Mouse (Mus musculus): Measurements from ENCODE around the gene Srgap2. TPM values are rescaled to one million over a fixed set of nuclear protein-coding genes. Genes with fewer than 3 reads are reported as not detected.

Gene Srgap2
- polyA plus RNA-seq, 1 experiment, result 0.38 TPM

DNA sequence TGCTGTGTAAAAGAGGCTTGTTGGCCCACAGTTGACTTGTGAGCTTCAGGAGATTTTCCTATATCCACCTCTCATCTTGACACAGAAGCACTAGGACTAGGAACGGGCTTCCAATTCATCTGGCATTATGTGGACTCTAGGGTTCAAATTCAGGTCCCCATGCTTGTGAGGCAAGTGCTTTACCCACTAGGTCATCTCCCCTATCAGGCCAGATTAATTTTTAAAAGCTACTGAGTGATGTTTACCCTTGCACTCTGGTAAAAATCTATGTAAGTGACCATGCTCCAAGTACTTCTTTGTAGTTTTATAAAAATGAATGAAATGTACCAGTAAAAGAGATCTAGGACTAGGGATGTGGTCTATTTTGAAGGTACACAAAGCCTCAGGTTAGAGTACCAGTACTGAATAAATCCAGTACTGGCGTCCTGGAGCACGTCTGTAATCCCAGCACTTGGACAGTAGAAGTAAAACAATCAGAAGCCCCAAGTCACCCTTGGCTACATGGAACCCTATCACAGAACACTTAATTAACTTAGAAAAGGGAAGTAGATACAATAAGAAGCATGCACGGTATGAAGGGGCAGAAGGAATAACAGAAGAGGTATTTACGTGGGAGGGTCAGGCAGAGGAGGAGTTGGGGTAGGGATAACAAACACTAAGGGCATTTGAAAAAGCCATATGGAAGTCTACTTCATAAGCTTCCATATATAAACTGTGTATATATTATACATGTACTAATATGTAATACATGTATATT is 40.9 kb downstream of the Srgap2 start:
- Histone ChIP-seq H3K9me3 (ENCODE audit: control insufficient read depth, low read length) (no peaks in the 10 kb centered on the region), H3K4me1 (ENCODE audit: control insufficient read depth) (no peaks in the 10 kb centered on the region), H3K27me3 (ENCODE audit: control insufficient read depth) (no peaks in the 10 kb centered on the region), H3K36me3 (ENCODE audit: control insufficient read depth) (no peaks in the 10 kb centered on the region), H3K4me3 (replicated peaks) (no peak overlapping the region)
- no peak for TF ChIP-seq GATA1 (IDR thresholded peaks at IDR 0.05; ENCODE audit: low read length)
- TF ChIP-seq TAL1 (IDR thresholded peaks at IDR 0.05; ENCODE audit: low read length), result no peak

GRCm38 (mm10) chr1:131482242-131482641 is 44.9 kb downstream of the Srgap2 start:
- H3K4me1 ChIP-seq (ENCODE audit: control insufficient read depth), result no peaks in the 10 kb centered on the region
- H3K36me3 ChIP-seq (ENCODE audit: control insufficient read depth), result no peaks in the 10 kb centered on the region
- no peak overlapping the region for H3K4me3 ChIP-seq (replicated peaks)
- no peaks in the 10 kb centered on the region for H3K9me3 ChIP-seq (ENCODE audit: control insufficient read depth, low read length)
- no peaks in the 10 kb centered on the region for H3K27me3 ChIP-seq (ENCODE audit: control insufficient read depth)
- TF ChIP-seq GATA1 (IDR thresholded peaks at IDR 0.05; ENCODE audit: low read length) (no peak), TAL1 (IDR thresholded peaks at IDR 0.05; ENCODE audit: low read length) (no peak)

DNA sequence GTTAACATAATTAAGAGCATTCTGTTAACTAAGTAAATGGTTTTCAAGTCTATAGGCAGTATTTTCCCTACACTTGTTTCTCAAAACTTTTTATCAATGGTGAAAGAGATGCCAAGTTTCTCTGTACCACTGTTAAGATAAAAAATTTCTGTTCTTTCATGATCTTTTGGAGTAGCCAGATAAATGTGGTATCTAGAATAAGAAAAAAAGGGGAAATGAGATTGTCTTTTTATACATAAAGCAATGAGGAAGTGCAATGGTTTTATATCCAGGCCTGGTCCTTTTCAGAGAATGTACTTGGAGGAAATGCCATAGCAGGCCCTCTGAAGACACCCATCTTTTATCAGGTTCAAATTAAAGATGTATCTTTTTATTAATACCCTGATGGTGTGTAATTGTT is 45.8 kb downstream of the Srgap2 start:
- TF ChIP-seq GATA1 (IDR thresholded peaks at IDR 0.05; ENCODE audit: low read length) (no peak), TAL1 (IDR thresholded peaks at IDR 0.05; ENCODE audit: low read length) (no peak)

GRCm38 (mm10) chr1:131478770-131479305 is 48.3 kb downstream of the Srgap2 start:
- Histone ChIP-seq H3K4me3 (replicated peaks) (no peak overlapping the region), H3K4me1 (ENCODE audit: control insufficient read depth) (no peaks in the 10 kb centered on the region), H3K9me3 (ENCODE audit: control insufficient read depth, low read length) (no peaks in the 10 kb centered on the region), H3K36me3 (ENCODE audit: control insufficient read depth) (no peaks in the 10 kb centered on the region), H3K27me3 (ENCODE audit: control insufficient read depth) (no peaks in the 10 kb centered on the region)
- TF ChIP-seq TAL1 (IDR thresholded peaks at IDR 0.05; ENCODE audit: low read length), result no peak
- no peak for TF ChIP-seq GATA1 (IDR thresholded peaks at IDR 0.05; ENCODE audit: low read length)

More for the DNA sequence above, 45.8 kb downstream of the Srgap2 start:
- no peak overlapping the region for H3K4me3 ChIP-seq (replicated peaks)
- no peaks in the 10 kb centered on the region for H3K27me3 ChIP-seq (ENCODE audit: control insufficient read depth)
- H3K4me1 ChIP-seq (ENCODE audit: control insufficient read depth), result no peaks in the 10 kb centered on the region
- H3K36me3 ChIP-seq (ENCODE audit: control insufficient read depth), result no peaks in the 10 kb centered on the region
- H3K9me3 ChIP-seq (ENCODE audit: control insufficient read depth, low read length), result no peaks in the 10 kb centered on the region

DNA sequence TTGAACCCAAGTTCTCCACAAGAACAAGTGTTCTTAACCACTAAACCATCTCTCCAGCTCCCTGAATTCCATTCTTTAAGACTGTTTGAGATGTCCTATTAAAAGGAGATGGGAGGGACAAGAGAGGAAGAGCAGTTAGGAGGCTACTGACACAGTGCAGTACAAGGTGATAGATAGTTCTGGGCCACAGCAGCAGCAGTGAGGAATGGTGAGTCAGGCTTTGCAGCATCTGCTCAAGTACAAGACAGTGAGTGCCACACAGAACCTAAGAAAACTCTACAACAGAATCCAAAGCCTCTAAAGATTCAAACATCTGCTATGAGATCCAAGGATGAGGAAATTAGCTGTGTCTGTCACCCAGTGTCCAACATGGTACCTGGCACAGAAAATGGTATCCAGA is 51.8 kb downstream of the Srgap2 start:
- Histone ChIP-seq H3K4me3 (replicated peaks) (no peak overlapping the region), H3K4me1 (ENCODE audit: control insufficient read depth) (peaks cover 8% of the 10 kb centered on the region), H3K36me3 (ENCODE audit: control insufficient read depth) (no peaks in the 10 kb centered on the region), H3K9me3 (ENCODE audit: control insufficient read depth, low read length) (no peaks in the 10 kb centered on the region), H3K27me3 (ENCODE audit: control insufficient read depth) (no peaks in the 10 kb centered on the region)
- TF ChIP-seq TAL1 (IDR thresholded peaks at IDR 0.05; ENCODE audit: low read length) (no peak), GATA1 (IDR thresholded peaks at IDR 0.05; ENCODE audit: low read length) (no peak)

DNA sequence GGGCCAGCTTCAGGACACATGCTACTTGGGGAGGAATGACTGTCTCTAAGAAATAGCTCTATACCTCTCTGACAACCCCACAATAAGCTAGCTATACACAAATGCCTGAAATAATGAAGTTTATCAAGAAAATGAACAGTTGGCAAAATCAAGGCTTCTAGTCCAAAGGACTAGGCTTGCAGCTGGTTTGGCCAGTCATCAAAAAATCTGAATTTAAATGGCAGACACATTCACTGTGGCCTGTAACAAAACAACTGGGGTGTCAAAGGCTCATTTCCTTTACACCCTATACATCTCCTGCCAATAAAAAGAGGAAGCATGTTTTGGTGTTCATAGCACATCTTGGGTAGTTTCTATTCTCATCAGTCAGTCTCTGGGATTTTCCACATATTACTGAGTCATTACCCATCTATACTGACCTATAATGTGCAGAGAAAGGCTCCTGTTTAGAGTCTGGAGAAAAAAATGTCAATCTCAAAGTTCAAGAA is 53.5 kb downstream of the Srgap2 start:
- H3K4me1 ChIP-seq (ENCODE audit: control insufficient read depth), result peaks cover 11% of the 10 kb centered on the region
- no peak for TF ChIP-seq TAL1 (IDR thresholded peaks at IDR 0.05; ENCODE audit: low read length)
- no peaks in the 10 kb centered on the region for H3K27me3 ChIP-seq (ENCODE audit: control insufficient read depth)
- no peaks in the 10 kb centered on the region for H3K36me3 ChIP-seq (ENCODE audit: control insufficient read depth)
- H3K9me3 ChIP-seq (ENCODE audit: control insufficient read depth, low read length), result no peaks in the 10 kb centered on the region
- no peak overlapping the region for H3K4me3 ChIP-seq (replicated peaks)

DNA sequence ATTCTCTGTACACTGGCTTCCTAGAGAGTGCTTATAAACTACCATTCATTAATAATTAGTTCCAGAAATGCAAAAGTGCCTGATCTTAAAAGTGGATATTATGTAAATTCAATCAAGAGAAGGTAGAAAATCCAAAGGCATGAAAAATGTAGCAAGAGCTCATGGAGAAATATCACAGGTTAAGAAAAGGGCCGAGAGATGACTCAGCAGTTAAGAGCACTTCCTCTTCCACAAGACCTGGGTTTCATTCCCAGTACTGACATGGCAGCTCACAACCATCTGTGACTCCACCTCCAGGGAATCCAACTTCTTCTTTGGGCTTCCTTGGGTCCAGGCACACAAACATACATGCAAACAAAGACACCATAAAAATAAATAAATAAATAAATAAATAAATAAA is 56.6 kb downstream of the Srgap2 start:
- peaks cover 11% of the 10 kb centered on the region for H3K4me1 ChIP-seq (ENCODE audit: control insufficient read depth)
- no peaks in the 10 kb centered on the region for H3K27me3 ChIP-seq (ENCODE audit: control insufficient read depth)
- H3K9me3 ChIP-seq (ENCODE audit: control insufficient read depth, low read length), result no peaks in the 10 kb centered on the region
- TF ChIP-seq GATA1 (IDR thresholded peaks at IDR 0.05; ENCODE audit: low read length) (no peak), TAL1 (IDR thresholded peaks at IDR 0.05; ENCODE audit: low read length) (no peak)
- no peaks in the 10 kb centered on the region for H3K36me3 ChIP-seq (ENCODE audit: control insufficient read depth)
- no peak overlapping the region for H3K4me3 ChIP-seq (replicated peaks)

GRCm38 (mm10) chr1:131465855-131466254 is 61.3 kb downstream of the Srgap2 start:
- no peak overlapping the region for H3K4me3 ChIP-seq (replicated peaks)
- no peaks in the 10 kb centered on the region for H3K27me3 ChIP-seq (ENCODE audit: control insufficient read depth)
- H3K9me3 ChIP-seq (ENCODE audit: control insufficient read depth, low read length), result no peaks in the 10 kb centered on the region
- no peak for TF ChIP-seq TAL1 (IDR thresholded peaks at IDR 0.05; ENCODE audit: low read length)
- no peak for TF ChIP-seq GATA1 (IDR thresholded peaks at IDR 0.05; ENCODE audit: low read length)
- H3K4me1 ChIP-seq (ENCODE audit: control insufficient read depth), result peaks cover 11% of the 10 kb centered on the region
- no peaks in the 10 kb centered on the region for H3K36me3 ChIP-seq (ENCODE audit: control insufficient read depth)

DNA sequence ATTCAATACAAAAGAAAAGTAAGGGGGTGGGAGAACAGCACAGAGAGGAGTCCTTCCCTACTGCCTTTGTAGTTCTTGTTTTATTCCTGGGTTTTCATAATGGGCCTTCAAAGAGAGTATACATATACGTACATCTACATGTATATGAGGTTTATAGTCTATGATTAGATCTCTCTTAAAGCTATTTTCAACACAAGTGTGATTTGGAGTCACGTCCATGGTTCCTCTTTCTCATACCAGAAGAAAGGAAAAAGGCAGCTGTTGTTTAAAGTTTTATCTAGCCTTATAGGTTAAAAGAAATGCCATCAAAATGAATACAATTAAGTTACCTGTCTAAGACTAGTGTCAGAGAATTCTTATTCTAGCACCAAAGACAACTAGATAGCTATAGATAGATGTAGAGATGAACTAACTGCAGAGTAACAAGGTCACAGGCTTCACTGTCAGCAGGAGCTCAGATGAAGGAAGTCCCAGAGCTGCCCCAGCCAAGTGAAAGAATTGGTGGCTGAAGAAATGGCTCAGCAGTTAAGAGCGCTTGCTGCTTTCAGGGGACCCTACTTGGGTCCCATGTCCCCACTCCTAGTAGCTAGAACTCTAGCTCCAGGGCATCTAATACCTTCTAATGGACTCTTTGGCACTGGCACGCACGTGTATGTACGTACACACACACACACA is 63.1 kb downstream of the Srgap2 start:
- Histone ChIP-seq H3K9me3 (ENCODE audit: control insufficient read depth, low read length) (no peaks in the 10 kb centered on the region), H3K4me3 (replicated peaks) (no peak overlapping the region), H3K36me3 (ENCODE audit: control insufficient read depth) (no peaks in the 10 kb centered on the region), H3K4me1 (ENCODE audit: control insufficient read depth) (peaks cover 3% of the 10 kb centered on the region; the same call in 1 of the 2 replicates), H3K27me3 (ENCODE audit: control insufficient read depth) (no peaks in the 10 kb centered on the region)
- TF ChIP-seq TAL1 (IDR thresholded peaks at IDR 0.05; ENCODE audit: low read length), result no peak

Data from erythroblast, embryonic 14.5 days (primary cell).